Mouse (Mus musculus) embryonic facial prominence, embryonic 15.5 days (tissue): ENCODE measurements around the gene Ttyh1. TPM values are rescaled to one million over a fixed set of nuclear protein-coding genes. Genes with fewer than 3 reads are reported as not detected.
"Not testable (repeated sequence)": the region's sequence is repeated elsewhere in the genome, so short reads cannot be mapped to it uniquely, and the experiment has no call there.

ENCODE experiments used
- ATAC-seq: fragments of 200-750 bp; cut with Nextera tagmentation; 2 replicates; pipeline ENCODE4 v1.8.0; 2017; ENCODE audit warnings: low read depth, moderate TSS enrichment; ENCODE audit not compliant: insufficient number of reproducible peaks, low FRiP score, low TSS enrichment
- H3K27ac ChIP-seq: fragments of 300-500 bp; sonication (generic); replicated peaks from 2 replicates; pipeline ENCODE4 v1.5.1; 2015; ENCODE audit warnings: mild to moderate bottlenecking, inconsistent platforms
- H3K27me3 ChIP-seq: fragments of 300-500 bp; sonication (generic); 2 replicates; pipeline ENCODE4 v1.6.1; 2015; ENCODE audit warnings: inconsistent platforms
- H3K36me3 ChIP-seq: fragments of 300-500 bp; sonication (generic); 2 replicates; pipeline ENCODE4 v1.6.1; 2015; ENCODE audit warnings: mild to moderate bottlenecking, inconsistent platforms
- H3K4me1 ChIP-seq: fragments of 300-500 bp; sonication (generic); 2 replicates; pipeline ENCODE4 v1.6.1; 2015; ENCODE audit warnings: inconsistent platforms
- H3K4me2 ChIP-seq: fragments of 300-500 bp; sonication (generic); replicated peaks from 2 replicates; pipeline ENCODE4 v1.6.1; 2015; ENCODE audit warnings: mild to moderate bottlenecking, inconsistent platforms
- H3K4me3 ChIP-seq: fragments of 300-500 bp; sonication (generic); replicated peaks from 2 replicates; pipeline ENCODE4 v1.5.1; 2015; ENCODE audit warnings: mild to moderate bottlenecking, inconsistent platforms
- H3K9ac ChIP-seq: fragments of 300-500 bp; sonication (generic); 2 replicates; pipeline ENCODE4 v1.6.1; 2015; ENCODE audit warnings: inconsistent platforms
- H3K9me3 ChIP-seq: fragments of 300-500 bp; sonication (generic); replicated peaks from 2 replicates; pipeline ENCODE4 v1.6.1; 2016; ENCODE audit warnings: inconsistent platforms
- WGBS: fragments of 180-500 bp; shearing (Covaris S2); methylation state at CpG from one replicate; pipeline ENCODE4 v1.1.7; 2015; 5-methylcytosine and 5-hydroxymethylcytosine counted together
- polyA plus RNA-seq: library from polyadenylated mRNA; unstranded; fragments of >200 nt; fragmentation: Nextera tagmentation; extraction: Ambion mirVana; gene quantifications from 2 replicates; pipeline ENCODE4 v1.2.1, GENCODE M21; 2015

The Ttyh1 gene
- polyA plus RNA-seq, 1 experiment from 2014 or later, result 6.2 TPM

DNA sequence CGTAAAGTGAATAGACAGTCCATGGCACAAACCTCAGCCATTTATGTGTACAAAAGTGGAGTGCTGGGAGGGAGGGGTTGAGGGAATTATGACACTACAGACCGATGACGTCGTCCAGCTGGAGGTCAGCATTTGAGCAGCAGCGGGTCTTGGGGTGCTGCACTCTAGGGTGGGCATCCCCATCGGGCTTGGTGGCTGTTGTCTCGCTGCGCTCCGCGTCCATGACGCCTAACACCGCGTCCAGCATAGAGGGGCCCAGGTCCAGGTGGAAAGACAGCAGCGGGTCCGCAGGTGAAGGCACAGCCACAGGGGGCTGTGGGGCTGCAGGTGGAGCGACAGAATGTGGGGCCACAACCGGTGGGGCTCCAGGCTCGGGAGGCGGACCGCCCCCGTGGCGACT lies 32.0 kb downstream of the Ttyh1 start:
- Histone ChIP-seq H3K27me3 (no peaks in the 10 kb centered on the region), H3K36me3 (peaks cover 13% of the 10 kb centered on the region), H3K9me3 (no peaks in the 10 kb centered on the region), H3K4me3 (no peak overlapping the region), H3K27ac (no peak overlapping the region), H3K4me2 (0 out of 2 replicates have a peak overlapping the region, but pooled peaks have one; percentile 8), H3K4me1 (peaks cover 41% of the 10 kb centered on the region), H3K9ac (no peak overlapping the region)
- 35% methylated on average over 22 of the region's 22 CpGs for WGBS
- ATAC-seq, result no peak

GRCm38 (mm10) chr7:4154356-4154755 lies 35.1 kb downstream of the Ttyh1 start:
- no peak overlapping the region for H3K9ac ChIP-seq
- no peak overlapping the region for H3K4me3 ChIP-seq
- no peak overlapping the region for H3K4me2 ChIP-seq
- 67% methylated on average over 5 of the region's 5 CpGs for WGBS
- ATAC-seq, result no peak
- peaks cover 17% of the 10 kb centered on the region for H3K4me1 ChIP-seq
- no peaks in the 10 kb centered on the region for H3K9me3 ChIP-seq
- no peak overlapping the region for H3K27ac ChIP-seq
- no peaks in the 10 kb centered on the region for H3K27me3 ChIP-seq
- H3K36me3 ChIP-seq, result no peaks in the 10 kb centered on the region

- Histone ChIP-seq H3K27ac (no peak overlapping the region), H3K27me3 (no peaks in the 10 kb centered on the region), H3K4me1 (peaks cover 15% of the 10 kb centered on the region), H3K4me2 (no peak overlapping the region), H3K9ac (no peak overlapping the region), H3K36me3 (no peaks in the 10 kb centered on the region), H3K9me3 (no peaks in the 10 kb centered on the region), H3K4me3 (no peak overlapping the region)
- ATAC-seq, result no peak
- 53% methylated on average over 4 of the region's 4 CpGs for WGBS
These were observed 35.8 kb downstream of the Ttyh1 start for GRCm38 (mm10) chr7:4154976-4155375.

DNA sequence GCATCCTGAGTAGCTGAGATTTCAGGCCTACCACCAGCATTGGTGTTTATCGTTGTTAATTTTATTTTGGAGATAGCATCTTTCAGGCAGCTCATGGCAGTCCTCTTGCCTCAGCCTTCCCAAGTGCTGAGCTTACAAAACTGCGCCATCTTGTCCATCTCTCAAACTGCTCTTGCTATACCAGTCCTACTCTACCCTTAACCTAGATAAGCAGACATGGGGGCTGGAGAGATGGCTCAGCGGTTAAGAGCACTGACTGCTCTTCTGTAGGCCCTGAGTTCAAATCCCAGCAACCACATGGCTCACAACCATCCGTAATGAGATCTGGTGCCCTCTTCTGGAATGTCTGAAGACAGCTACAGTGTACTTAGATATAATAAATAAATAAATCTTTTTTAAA lies 42.4 kb downstream of the Ttyh1 start:
- H3K27ac ChIP-seq, H3K36me3 ChIP-seq, H3K9ac ChIP-seq, H3K4me3 ChIP-seq, H3K9me3 ChIP-seq, ATAC-seq, H3K4me2 ChIP-seq, H3K27me3 ChIP-seq: not testable (repeated sequence)
- peaks cover 25% of the 10 kb centered on the region for H3K4me1 ChIP-seq
- WGBS, result 95% methylated on average over 4 of the region's 4 CpGs

DNA sequence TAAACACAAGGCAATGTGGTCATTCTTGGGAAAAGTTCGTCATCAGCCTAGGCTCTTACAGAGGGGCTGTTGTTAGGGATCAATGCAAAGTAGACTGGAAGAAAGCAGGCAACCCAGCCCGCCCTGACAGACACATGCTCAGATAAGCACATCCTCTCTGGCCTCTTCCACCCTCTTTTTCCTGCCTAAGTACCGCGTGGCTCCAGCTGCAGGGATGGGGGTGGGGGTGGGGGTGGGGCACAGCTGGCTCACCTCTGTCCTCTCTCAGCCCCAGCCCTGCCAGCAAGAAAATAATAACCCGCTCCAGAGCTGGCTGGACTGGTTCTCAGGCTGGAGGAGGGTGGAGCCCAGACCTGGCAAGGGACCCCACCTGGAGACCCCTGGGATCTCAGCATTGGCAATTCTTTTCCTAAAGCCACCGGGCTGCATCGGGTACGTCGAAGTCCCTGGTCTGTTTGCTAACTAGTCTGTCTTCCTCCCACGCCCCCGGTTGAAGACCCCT lies 44.4 kb downstream of the Ttyh1 start:
- WGBS, result 0% methylated on average over 11 of the region's 11 CpGs
- Histone ChIP-seq H3K4me2 (peak overlapping the region; percentile 83), H3K4me1 (peaks cover 25% of the 10 kb centered on the region), H3K9ac (peak overlapping the region; percentile 47), H3K9me3 (no peaks in the 10 kb centered on the region), H3K4me3 (peak overlapping the region; percentile 60), H3K36me3 (no peaks in the 10 kb centered on the region), H3K27me3 (no peaks in the 10 kb centered on the region), H3K27ac (peak overlapping the region; percentile 89)
- ATAC-seq, result peak; percentile 41; the same call in 1 of the 2 replicates

- under 1% methylated on average over 19 of the region's 20 CpGs for WGBS
- Histone ChIP-seq H3K9ac (peak within 1 kb of the TSS; percentile 47), H3K4me1 (peaks cover 25% of the 10 kb centered on the region), H3K27me3 (no peaks in the 10 kb centered on the region), H3K9me3 (no peaks in the 10 kb centered on the region), H3K4me2 (peak within 1 kb of the TSS; percentile 83), H3K27ac (peak within 1 kb of the TSS; percentile 89), H3K36me3 (no peaks in the 10 kb centered on the region), H3K4me3 (peak within 1 kb of the TSS; percentile 60)
- peak; percentile 97 for ATAC-seq
These were observed 45.1 kb downstream of the Ttyh1 start, which contains the start of gene Cdc42ep5 for GRCm38 (mm10) chr7:4164090-4164910. Gene Cdc42ep5, minus strand, starts transcription at chr7:4164860.

GRCm38 (mm10) chr7:4165286-4165685 lies 46.1 kb downstream of the Ttyh1 start:
- no peaks in the 10 kb centered on the region for H3K36me3 ChIP-seq
- no peaks in the 10 kb centered on the region for H3K9me3 ChIP-seq
- H3K9ac ChIP-seq, result no peak overlapping the region; the same call in 1 of the 2 replicates
- H3K27me3 ChIP-seq, result no peaks in the 10 kb centered on the region
- H3K4me1 ChIP-seq, result peaks cover 25% of the 10 kb centered on the region
- ATAC-seq, result no peak
- WGBS, result 16% methylated on average over 3 of the region's 3 CpGs
- peak overlapping the region; percentile 83 for H3K4me2 ChIP-seq
- peak overlapping the region; percentile 76 for H3K27ac ChIP-seq
- peak overlapping the region; percentile 60 for H3K4me3 ChIP-seq

GRCm38 (mm10) chr7:4167098-4167497 lies 47.9 kb downstream of the Ttyh1 start:
- no peak overlapping the region for H3K9ac ChIP-seq
- H3K4me2 ChIP-seq, result no peak overlapping the region
- no peak overlapping the region for H3K27ac ChIP-seq
- no peaks in the 10 kb centered on the region for H3K36me3 ChIP-seq
- H3K4me3 ChIP-seq, result no peak overlapping the region
- H3K27me3 ChIP-seq, result no peaks in the 10 kb centered on the region
- no peaks in the 10 kb centered on the region for H3K9me3 ChIP-seq
- no peak for ATAC-seq
- peaks cover 25% of the 10 kb centered on the region for H3K4me1 ChIP-seq

- no peak overlapping the region for H3K27ac ChIP-seq
- no peaks in the 10 kb centered on the region for H3K36me3 ChIP-seq
- H3K4me3 ChIP-seq, result no peak overlapping the region
- H3K4me1 ChIP-seq, result peaks cover 2% of the 10 kb centered on the region
- no peak overlapping the region for H3K4me2 ChIP-seq
- 73% methylated on average over 6 of the region's 6 CpGs for WGBS
- no peak overlapping the region for H3K9ac ChIP-seq
- no peak for ATAC-seq
- H3K27me3 ChIP-seq, result no peaks in the 10 kb centered on the region
- H3K9me3 ChIP-seq, result no peaks in the 10 kb centered on the region
These were observed 51.2 kb downstream of the Ttyh1 start for GRCm38 (mm10) chr7:4170193-4170938.

GRCm38 (mm10) chr7:4178438-4178837 lies 59.2 kb downstream of the Ttyh1 start:
- 44% methylated on average over 3 of the region's 3 CpGs for WGBS
- no peak overlapping the region for H3K27ac ChIP-seq
- H3K36me3 ChIP-seq, result no peaks in the 10 kb centered on the region
- no peaks in the 10 kb centered on the region for H3K9me3 ChIP-seq
- no peak overlapping the region for H3K4me3 ChIP-seq
- no peak for ATAC-seq
- H3K27me3 ChIP-seq, result no peaks in the 10 kb centered on the region
- no peak overlapping the region for H3K9ac ChIP-seq
- no peak overlapping the region for H3K4me2 ChIP-seq
- no peaks in the 10 kb centered on the region for H3K4me1 ChIP-seq
